Mouse (Mus musculus): Measurements from ENCODE around the gene Sycp2.

- TF ChIP-seq CTCF (IDR thresholded peaks at IDR 0.05) = no peak
- TF ChIP-seq EP300 (IDR thresholded peaks at IDR 0.05) = no peak
Measured at GRCm38 (mm10) chr2:178416427-178416826, 8.9 kb upstream of the Sycp2 start.
